Mouse (Mus musculus): ENCODE results near the gene Taco1.
"Not testable (repeated sequence)": the region's sequence is repeated elsewhere in the genome, so short reads cannot be mapped to it uniquely, and the experiment has no call there.

The Taco1 gene

DNA sequence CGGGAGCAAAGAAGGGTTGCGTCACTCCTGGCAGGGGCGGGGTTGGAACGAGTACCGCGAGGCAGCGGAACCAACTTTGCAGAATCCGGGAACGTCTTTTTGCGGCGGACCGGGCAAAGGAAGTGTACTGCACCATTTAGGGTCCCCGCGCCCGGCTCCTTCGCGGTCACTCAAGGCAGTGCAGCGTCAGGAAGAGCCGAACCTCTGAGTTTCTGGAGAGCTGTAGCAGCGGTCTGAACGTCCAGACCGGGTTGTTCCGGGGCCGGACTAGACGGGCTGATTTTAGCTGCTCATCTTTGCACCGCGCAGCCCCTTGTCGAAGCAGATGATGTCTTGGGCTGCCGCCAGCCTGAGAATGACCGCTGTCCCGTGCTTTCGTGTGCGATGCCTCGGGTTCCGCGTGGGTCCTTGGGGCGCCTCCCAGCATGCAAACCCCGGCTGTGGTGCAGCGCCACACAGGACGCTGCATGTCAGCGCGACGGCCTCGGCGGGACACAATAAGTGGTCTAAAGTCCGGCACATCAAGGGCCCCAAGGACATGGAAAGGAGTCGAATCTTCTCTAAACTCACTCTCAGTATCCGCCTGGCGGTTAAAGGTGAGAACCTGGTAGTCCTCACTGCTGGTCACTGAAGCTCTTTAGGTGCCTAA lies at the start of gene Taco1:
Gene Taco1 (plus strand): TSS at position 139 of the 649 bp plus-strand sequence.
- DNase-seq: peak; percentile 90

- DNase-seq: no peak
Measured at GRCm38 (mm10) chr11:106016440-106016839, 49.4 kb upstream of the Taco1 start.

- peak; percentile 68 for DNase-seq
Measured at GRCm38 (mm10) chr11:106020051-106020763, 45.7 kb upstream of the Taco1 start.

- no peak for DNase-seq
Measured at GRCm38 (mm10) chr11:106025774-106026173, 40.1 kb upstream of the Taco1 start.

DNA sequence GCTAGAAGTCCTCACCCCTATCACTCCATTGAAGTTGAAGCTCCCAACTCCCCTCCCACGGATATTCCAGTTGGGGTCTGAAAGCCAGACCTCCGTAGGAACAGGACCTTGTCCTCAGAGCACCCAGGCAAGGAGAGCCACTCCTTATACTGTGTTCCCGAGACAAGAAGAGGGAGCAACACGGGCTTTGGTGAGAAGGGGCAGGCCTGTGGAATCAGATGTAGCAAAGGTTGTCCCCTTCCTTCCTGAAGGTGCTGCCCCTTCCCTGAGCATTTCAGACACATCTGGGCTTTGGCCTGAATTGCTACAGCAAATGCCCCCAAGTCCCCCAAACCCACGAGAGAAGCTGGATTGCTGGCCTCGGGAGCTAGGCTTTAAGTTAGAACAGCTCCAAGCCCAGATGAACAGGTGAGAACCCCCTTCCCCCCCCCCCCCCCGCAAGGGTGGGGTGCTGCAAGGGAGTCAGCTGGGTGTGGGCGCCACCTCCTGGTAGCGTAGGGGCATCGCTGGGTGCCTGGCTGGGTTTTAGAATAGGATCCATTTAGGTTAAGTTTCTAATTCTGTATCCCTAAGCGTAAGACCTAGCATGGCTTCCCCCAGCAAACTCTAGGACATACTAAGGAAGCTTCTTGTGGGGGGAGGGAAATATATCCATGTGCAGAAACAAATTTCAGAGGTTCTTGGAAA lies 39.3 kb upstream of the Taco1 start:
- DNase-seq: peak; percentile 80

DNA sequence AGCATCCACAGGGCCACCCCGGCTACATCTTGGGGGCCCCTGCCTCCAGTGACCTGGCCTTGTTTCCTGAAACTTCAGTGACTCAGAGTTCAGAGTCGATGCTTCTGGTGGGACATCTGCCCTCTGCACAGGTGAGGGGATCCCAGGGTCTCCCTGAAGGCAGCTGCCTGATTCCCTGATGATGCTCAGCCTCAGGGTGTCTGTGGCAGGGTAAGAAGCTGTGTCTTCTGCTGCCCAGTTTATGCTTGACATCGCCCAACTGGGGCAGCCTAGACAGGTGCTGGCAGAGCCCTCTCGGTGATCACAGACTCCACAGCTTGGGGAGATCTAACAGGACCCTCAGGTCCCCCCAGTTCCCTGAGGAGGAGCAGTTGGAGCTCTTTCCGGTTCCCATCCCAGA lies 38.3 kb upstream of the Taco1 start:
- DNase-seq: no peak

GRCm38 (mm10) chr11:106032074-106032473 lies 33.8 kb upstream of the Taco1 start:
- DNase-seq: not testable (repeated sequence)

DNA sequence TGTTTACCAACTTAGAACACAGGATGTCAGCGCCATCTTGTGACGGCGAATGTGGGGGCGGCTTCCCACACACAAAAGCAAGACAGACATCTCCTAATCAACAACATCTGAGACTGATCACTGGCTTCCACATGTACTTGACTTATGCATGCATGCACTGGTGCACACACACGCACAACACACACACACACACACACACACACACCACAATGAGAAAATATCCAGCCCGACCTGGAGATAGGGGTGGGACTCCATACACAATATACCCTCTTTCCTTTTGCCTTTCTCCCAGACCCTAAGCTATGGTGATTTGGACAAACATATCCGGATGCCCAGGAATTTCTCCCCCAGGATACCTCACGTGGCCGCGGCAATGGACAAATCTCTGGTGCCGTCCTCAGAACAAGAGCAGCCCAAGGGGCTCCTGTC lies 32.4 kb upstream of the Taco1 start:
- peak; percentile 60 for DNase-seq

DNA sequence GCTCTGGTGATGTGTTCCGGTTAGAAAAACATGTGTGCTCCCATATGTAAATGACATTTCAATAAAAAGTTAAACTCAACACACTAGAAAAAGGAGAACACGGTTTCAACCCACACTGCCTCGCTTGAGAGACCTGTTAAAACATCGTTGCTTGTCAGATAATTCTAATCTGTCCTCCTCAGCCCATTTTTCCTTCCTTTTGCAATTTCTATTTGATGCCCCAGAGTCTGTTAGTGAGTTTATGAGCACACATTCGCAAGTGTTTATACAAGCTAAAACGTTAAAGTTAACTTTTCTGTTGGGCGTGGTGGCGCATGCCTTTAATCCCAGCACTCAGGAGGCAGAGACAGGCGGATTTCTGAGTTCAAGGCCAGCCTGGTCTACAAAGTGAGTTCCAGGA lies 30.9 kb upstream of the Taco1 start:
- DNase-seq: no peak

DNA sequence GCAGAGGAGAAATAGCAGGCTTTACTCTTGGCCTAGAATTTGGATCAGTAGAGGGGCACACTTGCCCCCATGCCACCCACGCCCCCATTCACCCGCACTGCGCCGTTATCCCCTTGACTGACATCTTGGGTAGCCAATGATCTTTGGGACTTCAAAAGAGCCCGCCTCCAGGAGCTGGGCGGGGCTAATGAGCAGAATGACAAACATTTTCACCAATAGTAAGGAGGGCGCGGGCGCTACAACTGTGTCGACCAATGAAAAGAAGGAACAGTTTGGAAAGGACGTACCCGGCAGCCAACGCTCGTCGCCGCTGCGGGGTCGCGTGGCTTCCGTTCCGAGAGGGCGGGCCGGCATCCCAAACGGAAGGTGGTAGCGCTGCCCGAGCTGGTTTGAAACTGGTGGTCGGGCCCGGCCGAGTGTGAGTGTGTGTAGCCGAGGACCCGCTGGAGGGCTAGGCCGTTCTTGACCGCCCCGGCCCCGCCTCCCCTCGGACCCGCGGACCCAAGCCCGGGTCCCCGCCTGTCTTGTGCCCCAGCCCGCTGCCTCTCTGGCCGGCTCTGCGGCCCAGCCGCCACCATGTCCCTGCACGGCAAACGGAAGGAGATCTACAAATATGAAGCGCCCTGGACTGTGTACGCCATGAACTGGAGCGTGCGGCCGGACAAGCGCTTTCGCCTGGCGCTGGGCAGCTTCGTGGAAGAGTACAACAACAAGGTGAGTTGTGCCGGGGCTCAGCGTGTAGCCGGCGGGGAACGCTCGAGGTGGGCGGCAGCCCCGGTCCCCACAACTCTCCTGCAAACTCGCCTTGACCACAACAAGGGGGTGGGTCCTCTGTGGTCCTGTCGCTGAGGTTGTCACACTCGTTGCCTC lies 29.1 kb upstream of the Taco1 start, which contains the start of gene Dcaf7:
Gene Dcaf7 (plus strand): TSS at position 325 of the 870 bp plus-strand sequence.
- DNase-seq: peak; percentile 100

- peak; percentile 31 for DNase-seq
Measured at GRCm38 (mm10) chr11:106037418-106037751, 28.5 kb upstream of the Taco1 start.

DNA sequence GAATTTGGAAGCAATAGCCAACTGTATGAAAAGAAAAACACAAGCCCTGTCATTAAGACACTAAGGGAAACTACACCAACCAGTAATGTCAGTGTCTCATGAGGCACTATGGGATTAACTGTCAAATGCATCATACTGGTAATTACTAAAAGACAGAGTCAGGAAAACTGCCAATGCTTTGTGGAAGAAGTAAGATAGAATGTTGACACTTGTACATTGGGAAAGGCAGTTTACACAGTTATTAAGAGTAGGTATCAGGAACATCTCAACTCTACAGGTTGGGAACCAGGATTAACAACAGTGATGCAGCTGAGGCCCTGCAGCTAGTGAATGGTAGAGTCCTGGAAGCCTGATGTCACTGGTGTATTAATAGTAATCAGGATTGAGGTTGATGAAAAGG lies 21.5 kb upstream of the Taco1 start:
- no peak for DNase-seq

GRCm38 (mm10) chr11:106045256-106045655 lies 20.6 kb upstream of the Taco1 start:
- DNase-seq: no peak

DNA sequence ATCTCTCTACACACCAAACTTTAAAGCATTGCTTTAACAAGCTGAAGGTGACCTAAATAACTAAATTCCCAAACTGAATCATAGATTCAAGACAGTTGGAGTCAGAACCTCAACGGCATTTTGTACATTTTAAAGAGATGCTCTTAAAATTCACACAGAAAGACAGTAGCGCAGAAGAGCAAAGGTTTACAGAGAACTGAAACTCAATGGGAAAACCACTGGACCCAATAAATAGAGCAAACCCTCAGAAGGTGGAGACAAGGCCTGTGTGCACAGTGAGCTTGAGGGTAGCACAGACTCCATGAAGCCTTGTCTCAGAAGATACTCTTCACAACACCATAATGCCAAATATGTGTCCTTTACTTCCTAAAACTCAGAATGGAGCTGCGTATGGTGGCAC lies 20.1 kb upstream of the Taco1 start:
- DNase-seq: no peak

DNA sequence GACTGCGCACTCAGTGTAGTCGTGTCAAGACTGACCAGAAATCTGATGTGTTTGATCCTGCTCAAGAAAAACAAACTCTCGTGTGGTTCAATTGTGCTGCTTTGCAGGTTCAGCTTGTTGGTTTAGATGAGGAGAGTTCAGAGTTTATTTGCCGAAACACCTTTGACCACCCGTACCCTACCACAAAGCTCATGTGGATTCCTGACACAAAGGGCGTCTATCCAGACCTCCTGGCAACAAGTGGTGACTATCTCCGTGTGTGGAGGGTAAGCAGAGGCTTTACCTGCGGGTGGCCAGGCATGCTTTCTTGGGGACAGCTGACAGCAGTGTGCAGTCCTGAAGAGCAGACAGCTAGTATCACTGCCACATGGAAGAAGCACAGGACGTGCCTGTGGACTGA lies 19.3 kb upstream of the Taco1 start:
- no peak for DNase-seq

GRCm38 (mm10) chr11:106053921-106054320 lies 11.9 kb upstream of the Taco1 start:
- no peak for DNase-seq

- DNase-seq: no peak
Measured at GRCm38 (mm10) chr11:106054600-106054999, 11.3 kb upstream of the Taco1 start.

DNA sequence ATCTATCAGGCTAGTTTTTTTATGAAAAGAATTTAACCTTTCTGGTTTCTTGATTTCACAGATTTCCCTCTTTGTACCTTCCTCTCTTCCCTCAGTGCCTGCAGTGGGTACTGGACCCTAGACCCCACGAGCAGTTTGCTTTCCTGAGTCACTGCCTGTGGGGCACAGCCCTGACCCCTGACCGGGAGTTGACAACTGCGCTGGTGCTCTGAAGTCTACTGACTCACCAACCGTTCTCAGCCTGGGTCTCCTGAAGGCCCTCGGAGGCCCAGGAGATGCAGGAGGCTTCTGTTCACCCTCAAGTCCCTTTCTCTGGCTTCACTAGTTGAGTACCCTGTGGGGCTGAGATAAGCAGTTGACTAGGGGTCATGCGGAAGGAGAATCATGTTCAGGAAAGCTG lies 10.5 kb upstream of the Taco1 start:
- DNase-seq: no peak

GRCm38 (mm10) chr11:106056819-106057491 lies 8.9 kb upstream of the Taco1 start:
- peak; percentile 61 for DNase-seq

DNA sequence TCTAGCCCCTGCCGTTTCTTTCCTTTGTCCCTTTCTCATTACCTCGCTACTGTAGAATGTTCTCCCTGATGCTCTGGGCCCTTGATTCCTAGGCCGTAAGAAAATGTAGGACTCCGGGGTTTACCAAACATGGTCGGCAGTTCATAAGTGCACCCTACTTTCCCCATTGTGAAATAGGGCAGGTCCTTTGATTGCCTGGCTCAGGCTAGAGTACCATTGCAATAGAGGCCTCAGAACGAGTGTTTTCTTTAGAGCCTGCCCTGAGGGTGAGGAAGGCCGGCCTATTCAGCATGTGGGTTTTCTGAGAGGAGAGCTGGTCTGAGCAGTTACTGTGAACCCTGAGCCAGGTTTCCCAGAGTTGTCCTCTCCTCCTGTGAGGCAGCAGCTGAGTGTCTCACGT lies 7.8 kb upstream of the Taco1 start:
- DNase-seq: no peak

- no peak for DNase-seq
Measured at GRCm38 (mm10) chr11:106060549-106060948, 5.3 kb upstream of the Taco1 start.

DNA sequence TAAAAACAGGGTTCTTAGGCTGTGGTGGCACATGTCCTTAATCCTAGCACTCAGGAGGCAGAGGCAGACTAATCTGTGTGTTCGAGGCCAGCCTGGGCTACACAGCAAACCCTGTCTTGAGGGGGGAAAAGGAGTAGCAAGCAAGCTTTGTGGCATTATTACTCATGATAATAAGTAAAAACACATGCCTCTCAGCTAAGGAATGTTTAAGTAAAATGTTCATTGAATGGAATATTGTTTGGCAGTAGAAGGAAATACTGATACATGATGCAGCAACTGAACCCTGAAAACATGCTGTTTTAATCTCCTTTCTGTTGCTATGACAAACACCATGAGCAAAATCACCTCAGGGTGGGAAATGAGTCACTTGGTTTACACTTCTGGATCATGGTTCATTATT lies 4.5 kb upstream of the Taco1 start:
- no peak for DNase-seq
